Mouse (Mus musculus) cerebellum, adult 11 months (tissue): ENCODE measurements at regions not wholly inside any gene's neighbourhood (a gene's known extent, or its start where the extent isn't known, plus 50 kb on each side); places are given as distances from the start of the nearest gene placed in this dataset.

Source experiments
- DNase-seq: peaks from one replicate; pipeline ENCODE4 v3.0.0; 2022

DNA sequence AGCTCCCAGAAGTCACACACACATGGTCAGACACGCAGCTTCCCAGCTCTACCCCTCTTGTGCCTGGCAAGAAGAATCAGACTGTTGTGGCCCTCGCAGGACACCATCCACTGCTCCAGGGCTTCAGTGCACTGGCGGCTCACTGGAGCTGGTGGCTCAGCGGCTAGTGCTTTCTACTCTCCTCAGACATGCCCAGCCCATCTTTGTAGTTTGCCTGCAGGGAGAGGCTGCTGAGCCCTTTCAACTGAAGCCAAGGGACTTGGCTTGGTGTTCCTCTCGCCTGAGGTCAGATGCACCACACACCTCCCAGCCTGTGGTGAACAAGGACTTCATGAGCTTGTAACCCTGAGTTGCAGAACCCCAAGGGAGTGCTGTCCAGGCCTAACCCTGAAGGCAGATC is 249.8 kb downstream of the Tle3 start:
- no peak for DNase-seq

DNA sequence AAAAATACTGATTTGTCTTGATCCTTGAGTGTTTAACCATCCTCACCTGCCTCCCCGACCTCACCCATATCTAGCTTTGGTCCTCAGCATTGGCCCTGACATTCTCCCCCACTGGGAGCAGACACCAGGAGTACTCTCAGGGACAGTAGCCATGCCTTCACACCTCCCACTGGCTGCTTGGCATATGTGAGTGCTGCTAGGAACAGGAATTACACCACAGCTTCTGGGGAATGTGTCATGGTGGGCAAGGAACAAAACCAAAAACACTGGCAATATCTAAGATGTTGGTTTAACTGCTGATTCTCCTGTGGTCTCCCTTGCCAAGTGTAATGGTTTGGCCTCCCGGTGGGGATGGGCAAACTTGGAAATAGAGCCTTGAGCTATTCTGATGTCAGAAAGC is 248.6 kb downstream of the Tle3 start:
- no peak for DNase-seq

DNA sequence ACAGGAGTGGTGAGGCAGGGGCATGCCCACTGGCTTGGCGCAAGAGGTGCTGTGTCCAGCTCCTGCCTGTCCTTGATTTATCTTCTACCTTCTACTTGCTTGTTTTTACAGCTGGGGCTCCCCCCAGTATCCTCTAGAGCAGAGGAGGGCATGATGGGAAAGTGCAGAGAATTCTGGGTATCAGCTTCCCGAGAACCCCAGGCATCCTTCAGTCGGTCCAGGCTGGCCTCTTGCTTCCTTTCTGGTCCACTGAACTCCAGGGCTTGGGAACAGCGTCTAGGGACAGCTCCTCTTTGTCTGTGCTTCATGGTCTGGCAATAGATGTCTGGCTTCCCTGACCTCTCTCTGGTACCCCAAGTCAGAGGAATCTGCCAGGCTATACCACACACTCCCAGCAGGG is 247.9 kb downstream of the Tle3 start:
- DNase-seq: no peak

DNA sequence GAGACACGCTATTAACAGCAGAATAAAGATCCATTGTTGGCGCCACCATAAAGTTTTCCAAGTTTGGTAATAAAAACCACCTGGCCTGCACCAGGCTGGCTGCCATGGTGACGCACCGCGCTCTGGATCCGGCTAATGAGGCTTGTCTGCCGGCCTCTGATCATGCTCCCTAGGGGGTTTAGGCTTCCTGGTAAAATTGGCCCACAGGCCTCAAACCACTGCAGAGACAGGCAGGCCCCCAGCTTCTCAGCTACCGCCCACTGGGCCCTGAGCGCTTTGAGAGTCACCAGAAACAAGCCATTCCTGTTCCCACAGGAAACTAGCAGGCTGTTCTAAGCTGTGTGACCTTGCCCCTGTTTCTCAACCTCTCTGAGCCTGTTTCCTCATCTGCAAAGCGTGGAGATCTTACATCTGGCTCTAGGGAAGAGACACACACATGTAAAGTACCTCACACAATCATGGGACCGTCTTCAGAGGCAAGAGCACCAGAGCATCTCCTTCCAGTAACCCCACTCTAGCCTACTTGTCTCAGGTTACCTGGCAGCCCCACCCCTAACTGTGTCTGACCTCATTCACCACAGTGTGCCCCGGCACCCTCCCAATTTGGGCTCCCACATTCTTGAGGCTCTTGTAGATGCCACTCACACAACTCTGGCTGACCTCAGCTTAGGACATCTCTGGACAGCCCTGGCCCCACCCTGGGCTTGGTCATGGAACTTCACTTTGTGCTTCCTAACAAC is 246.5 kb downstream of the Tle3 start:
- no peak for DNase-seq

DNA sequence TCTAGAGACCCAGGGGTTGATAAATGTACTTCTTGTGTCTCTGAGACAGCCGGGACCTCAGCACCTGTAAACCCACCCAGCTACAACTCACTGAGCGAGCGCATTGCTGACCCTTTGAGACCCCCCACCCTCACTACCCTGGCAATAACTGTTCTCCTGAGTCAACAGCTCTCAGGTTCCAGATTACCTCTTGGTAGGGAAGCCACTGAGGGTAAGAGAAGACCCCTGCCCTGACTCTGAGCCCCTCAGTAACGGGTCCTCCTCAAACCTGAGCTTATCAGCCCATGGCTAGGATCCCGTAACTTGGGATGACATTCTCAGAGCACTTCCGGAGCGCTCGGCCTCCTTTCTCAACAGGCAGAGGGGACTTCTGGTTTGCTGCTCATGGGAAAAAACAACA is 245.8 kb downstream of the Tle3 start:
- no peak for DNase-seq

DNA sequence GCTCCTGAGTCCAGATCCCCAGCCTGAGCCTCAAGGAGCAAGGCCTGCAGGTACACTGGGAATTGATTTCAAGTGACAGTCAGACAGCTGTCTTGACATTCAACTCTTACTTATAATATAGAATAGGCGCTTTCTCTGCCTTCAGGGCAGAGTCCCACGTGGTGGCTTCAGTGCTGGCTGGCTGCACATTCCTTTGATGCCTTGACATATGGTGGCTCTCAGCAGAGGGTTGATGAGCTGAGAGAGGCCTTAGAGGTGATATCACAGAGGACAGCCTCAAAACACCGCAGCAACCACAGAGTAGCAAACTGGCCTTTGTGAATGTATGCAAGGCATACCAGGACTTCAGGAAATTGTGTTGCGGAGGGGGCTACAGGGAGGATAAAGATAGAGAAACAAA is 243.4 kb downstream of the Tle3 start:
- DNase-seq: no peak

DNA sequence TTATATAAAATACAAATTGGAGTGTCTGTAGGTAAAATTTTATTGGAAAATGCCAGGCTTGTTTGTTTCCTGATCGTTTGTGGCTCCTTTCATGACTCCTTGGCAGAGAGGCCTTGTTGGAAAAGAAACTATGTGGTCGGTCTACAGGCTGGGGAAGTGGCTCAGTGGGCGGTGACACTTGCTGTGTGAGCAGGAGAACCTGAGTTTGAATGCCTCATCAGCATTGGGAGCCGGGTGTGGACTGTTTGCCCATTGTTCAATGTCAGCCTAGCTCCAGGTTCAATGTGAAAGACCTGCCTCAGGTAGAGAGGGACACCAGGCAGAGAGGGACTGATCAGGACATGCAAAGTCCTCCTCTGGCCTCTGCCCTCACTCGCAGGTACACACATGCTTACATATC is 235.4 kb downstream of the Tle3 start:
- no peak for DNase-seq

DNA sequence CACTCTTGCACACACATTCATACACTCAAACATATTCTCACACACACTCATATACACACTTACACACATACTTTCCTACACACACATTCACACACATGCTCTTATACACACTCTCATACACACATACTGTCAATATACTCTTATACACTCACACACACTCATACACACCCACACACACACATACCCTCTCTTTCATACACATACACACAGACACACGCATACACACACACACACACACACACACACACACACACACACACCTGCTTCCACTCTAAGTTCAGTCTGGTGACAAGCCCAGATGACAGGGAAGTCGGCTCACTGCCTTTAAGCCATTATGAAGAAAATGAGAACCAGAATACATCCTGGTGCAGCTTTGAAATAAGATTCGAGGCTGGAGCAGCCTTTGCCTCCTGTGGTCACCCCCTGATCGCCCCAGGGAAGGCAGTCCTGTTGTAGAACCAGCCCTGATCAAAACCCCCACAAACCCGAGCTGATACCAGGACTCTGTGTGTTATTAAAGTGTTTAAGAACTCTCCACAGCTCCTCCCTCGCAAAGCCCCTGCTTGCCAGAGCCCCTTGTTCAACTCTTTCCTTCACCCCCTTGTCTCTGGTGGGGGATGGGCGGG is 230.3 kb downstream of the Tle3 start:
- no peak for DNase-seq

DNA sequence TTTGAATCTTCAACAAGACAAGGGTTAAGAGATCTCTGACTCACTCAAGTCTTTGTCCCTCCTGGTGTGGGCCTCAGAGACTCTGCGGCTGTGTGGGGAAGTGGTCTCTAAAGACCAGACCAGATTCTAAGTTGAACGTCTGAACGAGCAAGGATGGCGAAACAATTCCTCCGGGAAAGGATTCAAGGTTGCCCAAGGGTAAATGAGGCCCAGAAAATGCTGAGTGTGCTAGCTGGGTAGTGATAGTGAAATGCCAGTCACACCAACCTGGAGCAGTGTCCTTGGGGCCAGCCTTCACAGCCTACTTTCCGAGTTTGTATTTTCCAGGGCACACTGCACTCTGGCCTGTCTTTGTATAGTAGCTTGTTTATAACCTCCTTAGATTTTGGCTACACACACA is 229.7 kb downstream of the Tle3 start:
- DNase-seq: no peak

DNA sequence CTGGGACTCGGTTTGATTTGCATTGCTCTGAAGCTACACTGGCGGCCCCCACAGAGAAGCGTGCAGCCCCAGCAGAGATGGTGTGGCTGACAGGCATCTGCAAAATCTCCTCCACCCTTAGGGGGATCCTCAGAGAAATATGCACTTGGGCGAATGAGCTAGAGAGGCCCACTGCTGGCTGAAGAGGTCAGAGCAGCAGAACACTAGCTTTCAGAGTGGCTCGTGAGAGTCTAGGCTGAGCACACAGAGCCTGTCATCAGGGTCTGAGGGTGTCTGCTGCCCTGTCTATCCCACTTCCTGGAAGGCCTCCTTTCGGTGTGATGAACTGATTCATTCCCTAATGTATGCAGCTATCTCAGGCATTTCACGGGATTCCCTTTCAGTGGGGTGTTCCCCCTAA is 225.1 kb downstream of the Tle3 start:
- DNase-seq: no peak

DNA sequence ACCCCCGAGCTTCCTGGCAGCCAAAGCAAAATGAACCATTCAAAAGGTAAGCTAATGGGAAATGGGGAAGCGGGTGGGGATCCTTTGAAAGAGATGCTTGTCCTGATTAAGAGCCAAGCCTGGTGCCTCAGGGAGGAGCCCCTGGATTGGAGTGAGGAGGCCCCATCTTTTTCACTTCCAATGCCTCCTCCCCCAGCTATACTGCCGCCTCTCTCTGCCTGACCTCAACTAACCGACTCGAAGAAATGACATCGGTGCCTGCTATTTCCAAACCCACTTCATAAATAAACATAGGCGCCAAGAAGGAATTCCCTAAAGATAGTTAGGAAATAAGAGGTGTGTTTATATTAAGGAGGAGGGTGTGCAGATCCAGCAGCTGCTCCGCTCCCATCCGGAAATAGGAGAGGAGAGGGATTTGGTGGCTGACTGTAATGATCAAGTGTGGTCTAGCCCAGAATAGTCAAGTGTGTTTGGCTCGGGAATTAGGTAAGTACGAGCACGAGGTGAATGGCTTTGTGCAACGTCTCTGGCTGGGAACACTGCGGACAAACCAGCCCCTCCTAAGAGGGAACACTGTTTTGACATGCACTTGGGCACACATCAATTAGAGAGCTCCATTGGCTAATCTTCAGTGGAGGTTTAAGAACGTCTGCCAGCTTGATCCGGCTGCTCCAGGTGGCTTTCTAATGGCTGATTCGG is 224.4 kb downstream of the Tle3 start:
- no peak for DNase-seq

DNA sequence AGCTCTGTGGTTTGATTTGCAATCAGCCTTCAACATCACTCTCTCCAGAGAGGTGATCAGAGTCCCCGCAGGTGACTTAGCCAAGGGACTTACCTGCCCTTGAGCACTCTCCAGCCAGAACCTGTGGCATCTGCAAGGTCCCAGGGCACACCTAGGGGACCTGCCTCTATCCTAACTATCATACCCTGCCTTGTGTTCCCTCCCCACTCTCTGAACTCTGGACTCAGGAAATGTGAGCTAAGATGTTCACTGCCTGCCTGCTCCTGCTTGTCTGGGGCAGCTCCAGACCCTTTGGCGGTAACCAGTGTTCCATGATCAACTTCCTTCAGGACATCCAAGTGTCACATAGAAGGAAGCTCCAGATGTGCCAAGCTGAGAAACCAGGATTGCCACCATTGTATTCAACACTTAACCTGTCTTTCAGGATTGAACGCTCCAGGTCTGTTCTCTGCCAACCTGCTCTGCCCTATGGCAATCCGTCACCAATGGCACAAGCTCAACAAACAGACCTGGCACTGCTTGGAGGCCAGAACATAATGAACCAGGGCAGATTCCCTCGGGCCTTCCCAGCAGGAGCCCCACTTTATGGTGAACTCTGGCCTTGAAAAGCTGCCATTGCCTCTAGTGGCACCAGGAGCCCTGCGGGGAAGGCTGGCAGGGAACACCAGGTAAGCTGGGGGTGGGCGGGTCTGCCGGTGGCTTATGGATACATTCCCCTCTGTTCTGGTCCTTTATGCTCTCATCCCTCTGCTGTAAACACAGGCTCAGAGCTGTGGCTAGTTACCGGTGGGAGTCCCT is 223.2 kb downstream of the Tle3 start:
- peak; percentile 11 for DNase-seq

DNA sequence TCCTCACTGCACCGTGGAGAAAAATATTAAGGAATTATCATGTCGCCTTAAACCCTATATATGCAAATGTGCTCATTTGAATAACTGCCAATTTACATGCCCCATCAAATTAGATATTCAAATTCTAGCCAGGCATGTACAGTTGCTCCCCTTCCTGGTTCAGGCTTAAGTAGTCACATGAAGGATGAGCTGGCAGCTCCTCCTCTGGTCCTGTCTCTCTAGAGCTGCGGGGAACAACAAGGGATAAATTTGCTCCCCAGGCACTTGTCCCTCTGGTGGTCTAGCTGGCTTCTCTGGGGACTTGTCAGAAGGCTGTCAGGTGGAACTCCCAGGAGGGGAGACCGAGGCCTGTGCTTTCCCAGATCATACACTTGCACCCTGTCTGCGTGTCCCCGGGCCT is 221.8 kb downstream of the Tle3 start:
- DNase-seq: no peak

DNA sequence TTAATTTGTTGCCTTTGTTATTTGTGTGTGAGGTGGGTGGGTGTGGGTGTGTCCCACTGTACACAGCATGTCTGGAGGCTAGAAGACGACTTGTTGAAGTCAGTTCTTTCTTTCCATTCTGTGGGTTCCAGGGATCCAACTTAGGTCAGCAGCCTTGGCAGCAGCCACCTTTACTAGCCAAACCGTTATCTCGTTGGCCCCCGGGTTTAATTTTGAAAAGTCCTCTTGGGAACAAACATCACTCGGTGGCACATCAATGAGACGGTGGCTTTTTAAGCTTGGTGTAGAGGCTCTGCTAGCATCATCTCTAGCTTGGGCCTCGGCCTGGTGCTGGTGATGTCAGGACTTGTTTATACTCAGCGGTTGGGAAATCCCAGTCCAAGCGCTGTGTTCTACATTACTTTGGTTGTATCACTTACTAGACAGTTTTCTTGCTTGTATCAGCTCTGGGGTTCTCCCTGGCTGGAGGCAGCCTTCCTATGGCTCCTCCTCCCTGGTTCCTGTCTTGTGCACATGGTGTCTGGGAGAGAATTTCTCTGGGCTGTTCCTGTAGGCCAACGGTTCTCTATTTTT is 217.6 kb downstream of the Tle3 start:
- DNase-seq: no peak

DNA sequence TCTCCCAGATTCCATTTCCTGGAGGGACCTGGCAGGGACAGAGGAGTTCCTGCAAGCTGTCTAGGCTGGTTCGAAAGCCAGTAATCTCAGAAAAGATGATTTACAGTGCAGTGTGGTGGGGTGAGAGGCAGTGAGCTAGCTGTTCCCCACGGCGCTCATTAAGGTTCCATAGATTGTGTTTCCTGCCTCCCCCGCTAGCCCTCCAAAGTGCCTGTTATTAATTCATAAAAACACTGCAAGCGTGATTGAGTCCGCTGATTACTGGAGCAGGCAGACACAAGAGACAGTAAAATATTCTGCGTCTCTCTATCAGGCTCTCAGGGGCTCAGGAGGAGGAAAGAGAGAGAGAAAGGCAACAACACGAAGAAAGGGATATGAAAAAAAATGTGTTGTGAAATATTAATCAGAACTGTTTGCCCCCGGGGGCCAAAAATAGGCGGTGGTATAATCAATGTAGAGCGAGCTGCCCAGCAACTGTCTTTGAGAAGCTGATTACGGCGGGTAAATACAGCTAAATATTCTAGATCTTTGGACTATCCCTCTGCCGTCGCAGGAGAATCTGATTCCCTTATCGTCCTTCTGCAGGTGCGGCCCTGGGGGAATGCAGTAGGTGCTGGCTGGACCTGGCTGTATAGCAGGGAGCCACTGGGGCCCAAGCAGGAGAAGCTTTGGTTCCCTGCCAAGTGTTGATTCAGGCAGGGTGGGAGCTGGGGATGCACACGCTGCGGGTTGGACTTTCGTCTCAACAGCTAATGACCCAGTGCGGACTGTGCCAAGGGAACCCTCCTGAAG is 211.3 kb downstream of the Tle3 start:
- no peak for DNase-seq

DNA sequence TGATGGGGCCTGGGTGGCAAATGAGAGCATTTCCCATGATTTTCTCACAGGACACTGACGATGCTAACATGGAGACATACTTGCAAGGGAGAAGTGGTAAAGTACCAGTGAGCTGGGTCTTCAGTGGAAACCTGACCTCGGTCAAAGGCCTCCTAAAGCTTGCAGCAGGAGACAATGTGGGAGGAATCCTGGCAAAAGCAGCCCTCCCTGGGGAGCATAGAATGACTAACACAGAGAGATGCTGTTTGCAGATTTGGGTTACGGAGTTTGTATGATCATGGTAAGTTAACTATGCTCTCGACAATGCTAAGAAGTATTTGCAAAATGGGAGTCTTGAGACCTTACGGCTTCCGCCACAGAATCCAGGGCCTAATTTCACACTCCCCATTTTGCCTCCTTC is 208.9 kb downstream of the Tle3 start:
- DNase-seq: no peak

DNA sequence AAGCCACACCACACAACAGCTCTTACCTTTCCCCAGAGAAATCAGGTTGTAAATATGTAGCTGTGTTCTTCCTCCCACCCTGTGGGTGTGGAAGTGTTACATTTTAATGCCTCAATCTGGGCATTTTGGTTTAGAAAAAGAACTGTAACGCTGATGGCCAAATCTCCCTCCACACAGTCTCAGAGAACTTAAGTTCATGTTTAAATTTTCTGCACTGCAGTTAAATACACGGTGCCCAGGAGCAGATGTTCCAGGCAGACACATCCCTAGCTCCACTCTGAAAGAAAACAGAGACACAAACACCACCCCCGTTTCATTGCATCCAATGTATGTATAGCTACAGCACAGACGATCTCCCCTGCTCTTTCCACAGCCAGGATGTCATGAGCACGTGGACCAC is 206.1 kb downstream of the Tle3 start:
- DNase-seq: no peak

DNA sequence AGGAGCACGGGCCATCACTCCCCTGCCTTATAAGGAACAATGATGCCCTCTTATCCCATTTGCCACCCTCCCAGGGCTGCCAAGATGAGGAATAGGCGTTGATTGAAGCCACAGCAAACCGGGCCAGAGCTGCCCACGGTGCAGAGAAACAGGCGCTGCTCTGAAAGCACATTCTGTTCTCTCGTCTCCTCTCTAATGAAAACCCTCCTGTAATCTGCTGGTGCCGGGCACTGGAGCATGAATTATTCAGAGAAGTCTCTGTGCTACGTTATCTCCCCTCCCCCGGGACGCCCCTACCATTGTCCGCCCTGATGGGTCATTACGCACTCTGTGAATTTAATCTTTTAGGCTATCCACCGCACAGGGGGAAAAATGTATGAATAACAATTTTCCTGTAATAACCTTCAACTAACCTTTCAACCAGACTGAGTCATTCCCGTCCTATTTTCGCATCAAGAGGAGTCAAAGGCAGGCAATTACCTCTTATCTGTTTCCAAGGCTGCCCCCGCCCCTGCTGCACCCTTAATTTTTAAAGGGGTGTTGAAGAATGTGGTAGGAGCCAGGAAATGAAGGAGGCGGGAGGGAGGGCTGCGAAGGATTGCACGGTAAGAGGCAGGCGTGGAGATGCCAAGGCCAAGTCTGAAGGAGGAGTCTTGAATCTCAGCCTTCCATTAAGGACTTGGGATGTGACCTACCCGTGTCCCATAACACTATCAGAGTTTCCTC is 201.6 kb downstream of the Tle3 start:
- peak; percentile 7 for DNase-seq

DNA sequence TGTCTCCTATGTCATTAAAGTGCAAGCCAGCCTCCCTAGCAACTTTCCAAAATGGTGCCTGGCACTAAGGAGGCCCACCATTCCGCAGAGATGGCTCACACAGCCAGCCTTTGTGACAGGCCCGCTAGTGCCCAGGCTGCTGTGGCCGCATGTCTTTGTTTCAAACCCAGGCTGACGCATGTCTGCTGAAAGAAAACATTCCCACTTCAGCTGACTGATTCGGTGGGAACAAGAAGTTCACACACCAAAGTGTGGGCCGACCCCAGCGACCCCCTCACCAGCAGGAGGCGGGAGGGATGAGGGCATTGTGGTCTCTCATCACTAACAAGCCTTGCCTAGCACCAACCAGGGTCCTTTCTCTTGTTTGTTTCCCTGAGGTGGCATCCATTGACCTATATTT is 190.9 kb downstream of the Tle3 start:
- no peak for DNase-seq

DNA sequence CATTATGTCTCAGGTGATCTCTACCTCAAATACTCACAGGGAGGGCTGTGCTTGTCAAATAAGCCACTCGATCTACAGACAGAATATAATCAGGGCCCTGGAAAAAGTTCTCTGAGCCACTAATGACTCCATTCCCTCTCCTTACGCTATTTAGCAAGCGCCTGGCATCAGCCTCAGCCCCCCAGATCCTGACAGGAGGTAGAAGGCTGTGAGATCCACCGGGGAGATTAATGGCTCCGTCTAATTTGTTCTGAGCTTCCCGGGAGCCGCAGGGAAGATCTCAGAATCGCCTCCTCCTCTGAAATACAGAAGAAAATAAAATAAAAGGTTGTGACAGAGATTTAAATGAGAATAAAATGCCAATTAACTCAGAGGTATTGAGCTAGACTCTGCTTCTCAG is 189.4 kb downstream of the Tle3 start:
- DNase-seq: no peak

DNA sequence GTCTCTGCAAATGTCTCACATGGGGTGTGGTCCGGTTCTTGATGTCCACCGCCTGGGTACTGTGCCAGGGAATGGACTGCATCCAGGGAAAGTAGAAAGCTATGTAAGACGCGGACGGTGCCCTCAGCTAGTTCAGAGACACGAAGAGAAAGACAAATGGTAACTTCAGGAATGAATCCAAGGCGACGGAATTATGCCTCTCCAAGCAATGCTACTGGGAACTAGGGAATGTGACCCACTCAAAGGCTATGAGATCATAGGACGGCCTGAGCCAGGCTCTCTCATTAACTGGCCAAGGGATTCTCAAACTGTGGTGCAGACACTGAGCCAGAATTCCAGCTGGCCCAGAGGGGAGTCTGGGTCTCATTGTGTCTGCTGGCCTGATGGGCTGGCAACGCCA is 186.5 kb downstream of the Tle3 start:
- DNase-seq: no peak

DNA sequence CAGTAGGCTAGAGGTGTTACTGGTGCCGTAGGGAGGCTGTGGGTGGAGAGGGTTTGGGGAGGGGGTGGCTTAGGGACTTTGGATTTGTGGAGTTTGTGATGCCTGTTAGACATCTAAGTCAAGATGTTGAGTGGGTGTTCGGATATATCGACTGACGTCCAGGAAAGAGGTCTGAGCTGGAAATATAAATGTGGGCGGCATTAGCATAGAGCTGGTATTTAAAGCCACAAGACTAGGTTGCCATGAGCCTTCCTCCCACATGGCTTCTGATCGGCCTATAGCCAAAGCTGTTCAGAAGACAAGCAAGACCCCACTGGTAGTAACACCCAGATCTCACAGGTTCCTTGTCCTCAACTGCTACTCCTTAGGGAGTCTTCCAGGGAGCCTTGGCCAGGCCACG is 184.9 kb downstream of the Tle3 start:
- DNase-seq: no peak
